Mouse (Mus musculus): ENCODE results near the gene Bok.

DNA sequence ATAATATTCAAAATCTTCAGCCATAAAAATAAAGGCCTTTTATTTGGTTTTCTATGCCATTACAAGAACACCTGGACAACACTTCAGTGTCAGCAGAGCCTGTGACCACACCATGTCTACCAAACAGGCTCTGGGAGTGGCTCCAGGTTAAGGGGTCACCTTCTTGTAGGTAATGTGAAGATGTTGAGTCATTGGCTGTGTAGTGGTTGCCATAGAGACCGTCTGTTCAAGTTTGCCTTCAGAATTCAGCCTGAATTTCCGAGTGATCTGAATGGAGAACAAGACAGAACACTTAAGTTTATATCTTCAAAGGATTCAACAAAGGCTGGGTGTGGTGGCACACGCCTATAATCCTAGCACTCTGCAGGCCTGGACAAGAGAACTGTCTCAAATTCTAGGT is 19.9 kb downstream of the Bok start:
- TF ChIP-seq POLR2A (IDR thresholded peaks at IDR 0.05; ENCODE audit: insufficient read depth, low read length) (no peak), CTCF (IDR thresholded peaks at IDR 0.05; ENCODE audit: low read depth, low read length) (no peak)
